Mouse (Mus musculus): Measurements from ENCODE around the gene Dpep3. TPM values are rescaled to one million over a fixed set of nuclear protein-coding genes. Genes with fewer than 3 reads are reported as not detected.

Gene Dpep3
- polyA plus RNA-seq, 1 experiment from 2014 or later, result not detected

DNA sequence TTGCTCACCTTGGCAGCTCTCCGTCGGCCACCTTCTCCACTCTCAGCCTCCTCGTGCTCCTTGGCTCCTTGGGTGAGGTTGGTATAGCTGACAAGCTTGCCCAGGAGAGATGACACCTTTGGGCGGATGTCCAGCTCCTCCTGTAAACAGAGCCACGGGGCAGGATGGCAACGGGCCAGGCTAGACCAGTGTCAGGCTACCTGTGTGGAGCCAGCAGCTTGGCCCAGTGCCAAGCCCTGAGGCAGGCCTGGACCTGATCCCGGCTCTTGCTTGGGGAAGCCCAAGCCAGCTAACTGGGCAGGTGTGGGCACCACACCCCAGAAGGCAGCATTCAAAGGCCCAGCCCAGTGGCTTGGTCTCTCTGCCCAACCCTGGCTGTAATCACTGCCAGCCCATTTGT lies 19.9 kb downstream of the Dpep3 start:
- DNase-seq (ENCODE audit: low read depth, low spot score) (no peak), ATAC-seq (no peak)
- in situ Hi-C loops (cut with MboI; ENCODE audit: low pct_unique_long_range_greater_than_20kb), result no loop called here
- ChIA-PET POLR2A (interaction anchor here (0.7 kb wide), 1 partner anchor 20 kb away, joined by 3 read pairs; no protein-coding TSS in a partner anchor), CTCF (interaction anchor here (0.9 to 1.9 kb wide), 3 partner anchors 8 to 29 kb away, joined by 3 to 6 read pairs (median 6); partner anchors contain the start of gene Psmb10)
- no peak for TF ChIP-seq CTCF (IDR thresholded peaks at IDR 0.05)
- H3K27me3 ChIP-seq, result no peaks in the 10 kb centered on the region

GRCm38 (mm10) chr8:105957813-105958212 lies 21.4 kb downstream of the Dpep3 start:
- ChIA-PET POLR2A (interaction anchor here (0.5 to 1.1 kb wide), 4 partner anchors 9 to 249 kb away, joined by 3 to 4 read pairs (median 3); no protein-coding TSS in a partner anchor), CTCF (interaction anchor here (1.0 to 1.9 kb wide), 3 partner anchors 9 to 243 kb away, joined by 3 to 6 read pairs (median 6); no protein-coding TSS in a partner anchor)
- H3K27me3 ChIP-seq, result no peaks in the 10 kb centered on the region
- peak; percentile 51 for ATAC-seq
- no peak for TF ChIP-seq CTCF (IDR thresholded peaks at IDR 0.05)
- DNase-seq (ENCODE audit: low read depth, low spot score), result no peak
- in situ Hi-C loops (cut with MboI; ENCODE audit: low pct_unique_long_range_greater_than_20kb), result no loop called here

DNA sequence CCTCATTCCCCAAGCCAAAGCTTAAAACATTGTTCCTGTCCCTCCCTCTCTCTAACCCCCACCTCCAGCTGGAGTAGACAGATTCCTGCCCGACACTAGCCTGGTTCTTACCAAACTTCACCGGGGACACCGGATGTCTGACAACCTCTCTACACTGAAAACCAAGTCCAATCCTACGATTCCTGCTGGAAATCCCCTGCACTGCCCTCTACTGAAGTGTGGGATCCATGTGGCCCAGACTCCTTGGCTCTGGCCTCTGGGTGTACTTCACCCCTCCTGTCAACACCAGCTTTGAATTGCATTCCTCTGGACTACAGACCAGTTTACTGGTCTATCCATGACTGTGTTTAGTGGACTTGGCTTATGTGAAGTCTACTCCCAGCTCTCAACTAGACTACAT lies 22.7 kb downstream of the Dpep3 start:
- no peak for TF ChIP-seq CTCF (IDR thresholded peaks at IDR 0.05)
- ATAC-seq, result no peak
- CTCF ChIA-PET, result interaction anchor here (1.2 kb wide), 1 partner anchor 27 kb away, joined by 4 read pairs; no protein-coding TSS in a partner anchor
- in situ Hi-C loops (cut with MboI; ENCODE audit: low pct_unique_long_range_greater_than_20kb), result no loop called here
- H3K27me3 ChIP-seq, result no peaks in the 10 kb centered on the region
- DNase-seq (ENCODE audit: low read depth, low spot score), result no peak
- POLR2A ChIA-PET, result no interaction called here

- DNase-seq (ENCODE audit: low read depth, low spot score), result no peak
- POLR2A ChIA-PET, result no interaction called here
- no peak for TF ChIP-seq CTCF (IDR thresholded peaks at IDR 0.05)
- H3K27me3 ChIP-seq, result no peaks in the 10 kb centered on the region
- ATAC-seq, result no peak
- in situ Hi-C loops (cut with MboI; ENCODE audit: low pct_unique_long_range_greater_than_20kb), result no loop called here
- CTCF ChIA-PET, result no interaction called here
Measured at GRCm38 (mm10) chr8:105951057-105951659, 28.1 kb downstream of the Dpep3 start.

DNA sequence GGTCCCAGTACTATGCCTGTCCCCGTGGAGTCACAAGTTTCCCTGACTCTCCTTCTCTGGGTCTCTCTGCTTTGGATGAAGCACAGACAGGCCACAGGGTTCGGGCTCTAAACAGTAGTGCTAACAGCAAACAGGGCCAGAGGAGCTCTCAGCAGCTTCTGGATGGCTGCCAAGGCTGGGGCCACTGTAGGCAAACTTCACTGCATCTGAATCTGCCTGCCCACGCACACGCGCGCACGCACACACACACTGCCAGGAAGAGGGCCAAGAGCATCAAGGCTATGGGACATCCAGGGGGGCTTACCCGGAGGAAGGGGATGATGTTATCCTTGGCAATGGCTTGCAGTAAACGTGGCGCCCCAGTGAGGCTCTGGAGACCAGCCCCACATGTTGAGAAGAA lies 29.9 kb downstream of the Dpep3 start:
- no peak for TF ChIP-seq CTCF (IDR thresholded peaks at IDR 0.05)
- CTCF ChIA-PET, result interaction anchor here (1.4 kb wide), 1 partner anchor 19 kb away, joined by 3 read pairs; no protein-coding TSS in a partner anchor
- POLR2A ChIA-PET, result no interaction called here
- H3K27me3 ChIP-seq, result no peaks in the 10 kb centered on the region
- in situ Hi-C loops (cut with MboI; ENCODE audit: low pct_unique_long_range_greater_than_20kb), result no loop called here
- no peak for DNase-seq (ENCODE audit: low read depth, low spot score)
- no peak for ATAC-seq

GRCm38 (mm10) chr8:105943321-105943739 lies 35.9 kb downstream of the Dpep3 start, which contains the start of gene Lcat:
Gene Lcat, minus strand, starts transcription at chr8:105943382.
- no peak for ATAC-seq
- no peak for TF ChIP-seq CTCF (IDR thresholded peaks at IDR 0.05)
- in situ Hi-C loops (cut with MboI; ENCODE audit: low pct_unique_long_range_greater_than_20kb), result no loop called here
- CTCF ChIA-PET, result interaction anchor here (1.3 kb wide), 1 partner anchor 12 kb away, joined by 4 read pairs; no protein-coding TSS in a partner anchor
- no peaks in the 10 kb centered on the region for H3K27me3 ChIP-seq
- no peak for DNase-seq (ENCODE audit: low read depth, low spot score)
- POLR2A ChIA-PET, result no interaction called here

- DNase-seq (ENCODE audit: low read depth, low spot score) (no peak), ATAC-seq (no peak)
- no peaks in the 10 kb centered on the region for H3K27me3 ChIP-seq
- in situ Hi-C loops (cut with MboI; ENCODE audit: low pct_unique_long_range_greater_than_20kb), result no loop called here
- ChIA-PET POLR2A (no interaction called here), CTCF (interaction anchor here (1.3 kb wide), 1 partner anchor 13 kb away, joined by 4 read pairs; no protein-coding TSS in a partner anchor)
- no peak for TF ChIP-seq CTCF (IDR thresholded peaks at IDR 0.05)
Measured at GRCm38 (mm10) chr8:105942542-105942941, 36.7 kb downstream of the Dpep3 start.

DNA sequence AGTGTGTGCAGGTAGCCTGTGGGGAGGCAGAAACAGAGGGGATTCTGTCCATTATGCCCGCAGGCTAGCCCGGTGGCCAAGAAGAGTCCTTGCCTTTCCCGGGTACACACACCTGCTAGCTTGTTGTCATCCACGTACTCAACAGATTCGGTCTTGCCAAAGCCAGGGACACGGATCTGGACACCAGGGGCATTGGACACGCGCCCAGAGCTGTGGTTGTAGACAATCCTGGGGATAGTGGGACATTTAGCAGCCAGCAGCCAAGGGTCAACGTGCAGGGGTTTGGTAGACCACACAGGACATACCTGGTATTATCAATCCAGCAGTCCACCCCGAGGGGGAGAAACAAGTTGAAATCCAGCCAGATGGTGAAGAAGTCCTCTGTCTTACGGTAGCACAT lies 37.2 kb downstream of the Dpep3 start:
- ATAC-seq (no peak), DNase-seq (ENCODE audit: low read depth, low spot score) (no peak)
- no peak for TF ChIP-seq CTCF (IDR thresholded peaks at IDR 0.05)
- H3K27me3 ChIP-seq, result no peaks in the 10 kb centered on the region
- CTCF ChIA-PET, result interaction anchor here (1.3 kb wide), 1 partner anchor 13 kb away, joined by 4 read pairs; no protein-coding TSS in a partner anchor
- POLR2A ChIA-PET, result no interaction called here
- in situ Hi-C loops (cut with MboI; ENCODE audit: low pct_unique_long_range_greater_than_20kb), result no loop called here

DNA sequence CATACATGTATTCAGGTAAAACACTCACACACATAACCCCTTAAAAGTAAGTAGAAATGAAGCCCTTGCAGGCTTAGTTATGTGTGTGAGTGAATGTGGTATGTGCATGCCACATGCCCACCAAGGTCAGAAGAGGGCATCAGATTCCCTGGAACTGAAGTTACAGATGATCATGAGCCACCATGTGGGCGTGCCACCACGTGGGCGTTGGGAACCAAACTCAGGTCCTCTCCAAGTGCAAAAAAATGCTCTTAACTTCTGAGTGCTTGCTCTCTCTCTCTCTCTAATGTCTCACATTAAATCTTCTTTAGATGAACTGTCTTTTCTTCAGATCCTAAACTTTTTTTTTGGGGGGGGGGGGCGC lies 40.9 kb downstream of the Dpep3 start, which contains the start of gene Psmb10:
Gene Psmb10, minus strand, starts transcription at position 139 of the 364 bp plus-strand sequence.
- POLR2A ChIA-PET, result interaction anchor here (0.6 to 1.0 kb wide), 5 partner anchors 9 to 341 kb away, joined by 3 to 6 read pairs (median 3); no protein-coding TSS in a partner anchor
- in situ Hi-C loops (cut with MboI; ENCODE audit: low pct_unique_long_range_greater_than_20kb), result loop anchor here (5.0 to 10.0 kb wide), 2 partner anchors 106 to 223 kb away; no protein-coding TSS in a partner anchor

DNA sequence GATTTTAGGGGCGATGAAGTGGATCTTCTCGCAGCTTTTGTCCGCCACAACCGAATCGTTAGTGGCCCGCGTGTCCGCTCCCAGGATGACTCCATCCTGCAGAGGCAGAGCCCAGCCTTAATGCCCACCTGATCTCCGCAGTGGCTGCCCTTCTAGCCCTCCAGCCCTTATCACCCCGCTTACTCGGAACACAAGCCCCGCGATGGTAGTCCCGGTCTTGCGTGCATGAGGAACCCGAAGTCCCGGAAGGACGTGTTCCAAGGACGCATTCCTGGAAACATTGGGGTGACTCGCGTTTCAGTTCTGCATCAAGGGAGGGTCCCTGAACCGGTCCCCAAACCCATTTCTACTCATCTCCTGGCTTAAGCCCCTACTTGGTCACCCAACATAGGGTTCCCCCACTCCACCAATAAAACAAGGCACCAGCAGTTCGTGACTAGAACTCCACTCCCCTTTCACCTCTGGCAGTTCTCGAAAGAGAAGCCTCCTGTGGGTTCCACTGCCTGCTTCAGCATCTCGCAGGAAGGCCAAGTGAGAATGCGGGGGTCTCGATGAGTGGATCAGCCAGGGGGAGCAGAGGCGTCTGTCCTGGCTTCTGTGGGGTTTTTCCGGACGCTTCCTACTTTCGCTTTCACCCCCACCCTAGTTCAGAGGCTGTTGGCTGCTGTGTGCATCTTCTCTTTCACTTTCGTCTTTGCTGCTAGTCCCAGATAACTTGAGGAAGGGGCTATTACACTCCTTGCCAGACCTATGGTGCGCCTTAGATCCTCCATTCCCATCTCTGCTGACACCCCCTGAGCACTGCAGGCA lies 41.5 kb downstream of the Dpep3 start:
- ATAC-seq (peak; percentile 2), DNase-seq (ENCODE audit: low read depth, low spot score) (no peak)
- TF ChIP-seq CTCF (IDR thresholded peaks at IDR 0.05), result no peak
- H3K27me3 ChIP-seq, result no peaks in the 10 kb centered on the region
- in situ Hi-C loops (cut with MboI; ENCODE audit: low pct_unique_long_range_greater_than_20kb), result loop anchor here (5.0 to 10.0 kb wide), 2 partner anchors 105 to 223 kb away; no protein-coding TSS in a partner anchor
- ChIA-PET POLR2A (interaction anchor here (0.5 to 1.2 kb wide), 4 partner anchors 8 to 107 kb away, joined by 3 to 4 read pairs (median 3); no protein-coding TSS in a partner anchor), CTCF (interaction anchor here (0.6 to 1.0 kb wide), 2 partner anchors 10 to 21 kb away, joined by 3 read pairs; no protein-coding TSS in a partner anchor)

More for the DNA sequence above, 40.9 kb downstream of the Dpep3 start, which contains the start of gene Psmb10:
- DNase-seq (ENCODE audit: low read depth, low spot score) (no peak), ATAC-seq (no peak)
- TF ChIP-seq CTCF (IDR thresholded peaks at IDR 0.05), result no peak
- CTCF ChIA-PET, result interaction anchor here (0.6 to 1.0 kb wide), 3 partner anchors 9 to 26 kb away, joined by 3 read pairs; no protein-coding TSS in a partner anchor
- no peaks in the 10 kb centered on the region for H3K27me3 ChIP-seq

Measured in Patski (cell line).